7 mouse cellular contexts compared by ENCODE assay signal in the genomic region with DNA sequence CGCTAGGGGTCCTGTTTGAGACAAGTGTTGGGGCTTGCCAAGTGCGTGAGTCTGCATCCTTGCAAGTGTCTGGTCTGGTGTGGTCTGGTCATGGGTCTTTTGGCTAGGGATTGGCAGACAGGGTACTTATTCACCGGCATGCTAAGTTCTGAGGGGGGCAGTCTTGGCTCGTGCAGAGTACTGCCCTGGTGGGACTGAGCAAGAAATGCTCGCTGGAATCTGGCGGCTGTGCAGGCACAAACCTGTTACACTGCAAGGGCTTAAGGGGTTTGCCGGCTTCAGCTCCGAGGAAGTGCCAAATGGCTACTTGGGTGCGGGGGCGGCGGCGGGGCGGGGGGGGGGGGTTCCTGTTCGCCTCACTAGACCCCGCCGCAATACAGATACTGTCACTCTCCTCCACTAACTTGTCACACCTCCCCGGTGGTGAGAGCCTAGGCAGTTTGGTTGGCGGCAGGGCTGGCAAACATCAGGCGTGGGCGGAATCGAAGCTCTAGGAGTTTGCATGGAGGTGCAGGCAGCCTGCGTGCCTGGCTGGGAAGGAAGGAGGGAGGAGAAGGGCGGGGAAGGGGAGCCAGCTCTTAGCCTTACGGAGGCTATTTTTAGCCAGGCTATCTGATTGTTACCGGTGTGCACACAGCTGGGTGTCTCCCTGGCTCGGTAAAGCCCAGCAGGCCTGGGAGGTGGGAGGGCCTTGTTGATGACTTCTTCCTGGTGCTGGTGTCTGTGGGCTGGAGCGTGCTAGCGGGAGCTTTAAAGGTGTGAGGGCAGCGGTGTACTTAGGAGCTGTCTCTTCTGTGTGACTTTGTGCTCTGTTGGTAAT. TPM values are rescaled to one million over a fixed set of nuclear protein-coding genes. Genes with fewer than 3 reads are reported as not detected.
DNase-seq lines count a peak whose midpoint lies in the region; ATAC-seq and TF ChIP-seq lines count a peak whose summit lies in the region.

No protein-coding gene starts in this region.

- ATAC-seq in megakaryocyte progenitor cell, adult 5-6 weeks (replicated peaks; ENCODE audit: poor library complexity) = peak; percentile 85

- peaks cover 15% of the 10 kb centered on the region for H3K4me1 ChIP-seq in cortical plate, adult 2 months (ENCODE audit: control insufficient read depth, insufficient read depth, low read length)

- TF ChIP-seq POLR2A in cortical plate, adult 2 months (IDR thresholded peaks at IDR 0.05; ENCODE audit: extremely low read depth, insufficient read depth, low read length) = no peak

- H3K27ac ChIP-seq in cortical plate, adult 2 months (ENCODE audit: insufficient read depth, low read length) = no peak overlapping the region
- H3K27ac ChIP-seq in gastrocnemius, adult 2 months = peak overlapping the region; percentile 97

- DNase-seq in adipocyte (ENCODE audit: low spot score) = peak; percentile 67
- DNase-seq in gastrocnemius, adult 2 months = peak; percentile 79
- DNase-seq in induced T-regulatory cell, adult 2 months (ENCODE audit: low read depth) = peak; percentile 84
- peak; percentile 62 to 81 for DNase-seq in left cerebral cortex, postnatal 10 days (ENCODE audit: extremely low spot score in 1 of 2, low spot score in 2 of 2)
- DNase-seq in right cerebral cortex, postnatal 4 days = peak; percentile 49

- peak overlapping the region; percentile 44 for H3K4me3 ChIP-seq in cortical plate, adult 2 months (ENCODE audit: insufficient read depth, low read length)
- peak overlapping the region; percentile 74 for H3K4me3 ChIP-seq in gastrocnemius, adult 2 months

- intact Hi-C loops in gastrocnemius, adult 2 months (cut with DNase I) = loop anchor here (5.0 kb wide), 1 partner anchor 46 kb away; a partner anchor contains a TSS
- intact Hi-C loops in left cerebral cortex, postnatal 10 days (cut with DNase I) = no loop called here

- no peak for TF ChIP-seq CTCF in cortical plate, adult 2 months (IDR thresholded peaks at IDR 0.05; ENCODE audit: extremely low read depth, insufficient read depth, low read length)
- no peak for TF ChIP-seq CTCF in gastrocnemius, adult 2 months (IDR thresholded peaks at IDR 0.05)

RNA-seq across cellular contexts. Expression of a gene that starts 6.4 kb away (rescaled TPM):
- polyA plus RNA-seq in cortical plate, adult 2 months (2012; rRNA removed) = 12.7 and 13.1 TPM in 2 replicates
- 10 to 100 TPM; 26.4 to 29.1 TPM for total RNA-seq in gastrocnemius, adult 2 months (2021)
- total RNA-seq in left cerebral cortex, postnatal 10 days (2021) = 10 to 100 TPM; 26.7 to 30.3 TPM
- 9.9 and 10.3 TPM in 2 replicates for total RNA-seq in megakaryocyte progenitor cell, adult 5-6 weeks (2015)
- total RNA-seq in megakaryocyte progenitor cell, adult 5-6 weeks (2017) = 3.0 and 3.5 TPM in 2 replicates

RNA-seq across cellular contexts. Expression of a gene that starts 24.7 kb away (rescaled TPM):
- 100 and 101 TPM in 2 replicates for polyA plus RNA-seq in cortical plate, adult 2 months (2012; rRNA removed)
- 1 to 10 TPM; 1.7 to 7.6 TPM for total RNA-seq in gastrocnemius, adult 2 months (2021)
- 100 to 1,000 TPM; 127 to 133 TPM for total RNA-seq in left cerebral cortex, postnatal 10 days (2021)
- 7.0 and 10.0 TPM in 2 replicates for total RNA-seq in megakaryocyte progenitor cell, adult 5-6 weeks (2015)
- total RNA-seq in megakaryocyte progenitor cell, adult 5-6 weeks (2017) = 12.4 and 13.9 TPM in 2 replicates

RNA-seq across cellular contexts. Expression of a gene that starts 29.8 kb away (rescaled TPM):
- polyA plus RNA-seq in cortical plate, adult 2 months (2012; rRNA removed) = 1.5 and 1.7 TPM in 2 replicates
- under 1 TPM; 0.41 to 0.67 TPM for total RNA-seq in gastrocnemius, adult 2 months (2021)
- under 1 TPM; 0.89 to 0.97 TPM for total RNA-seq in left cerebral cortex, postnatal 10 days (2021)
- 0.05 TPM in 1 of 2 replicates, not detected in the other for total RNA-seq in megakaryocyte progenitor cell, adult 5-6 weeks (2015)
- not detected in 2 replicates for total RNA-seq in megakaryocyte progenitor cell, adult 5-6 weeks (2017)

RNA-seq across cellular contexts. Expression of a gene that starts 48.1 kb away (rescaled TPM):
- 127 and 133 TPM in 2 replicates for polyA plus RNA-seq in cortical plate, adult 2 months (2012; rRNA removed)
- total RNA-seq in gastrocnemius, adult 2 months (2021) = 10 to 100 TPM; 15.2 to 16.2 TPM
- total RNA-seq in left cerebral cortex, postnatal 10 days (2021) = 100 to 1,000 TPM; 158 to 160 TPM
- total RNA-seq in megakaryocyte progenitor cell, adult 5-6 weeks (2015) = 23.2 and 23.3 TPM in 2 replicates
- total RNA-seq in megakaryocyte progenitor cell, adult 5-6 weeks (2017) = 12.3 and 19.7 TPM in 2 replicates

Comparison
In these comparisons a context has a peak if more than half of its experiments do, and no peak if none do; other contexts are left out.
1. RNA of a gene that starts 24.7 kb away (total RNA-seq): 127 to 133 TPM in left cerebral cortex, postnatal 10 days; 7.0 to 13.9 TPM in megakaryocyte progenitor cell, adult 5-6 weeks and 1.7 to 7.6 TPM in gastrocnemius, adult 2 months; every median in the first group is over 4 times any median in the second.
2. Peak in every context shown above with its lines, with median percentiles within 50 percentile points of each other: DNase-seq.